Mouse (Mus musculus): Measurements from ENCODE around the gene Unc5b.

GRCm38 (mm10) chr10:60732397-60732861 lies 99.0 kb downstream of the Unc5b start:
- no peak for TF ChIP-seq CTCF (IDR thresholded peaks at IDR 0.05; ENCODE audit: control insufficient read depth, insufficient read depth, insufficient replicate concordance, low read depth, low read length)
- TF ChIP-seq POLR2A (IDR thresholded peaks at IDR 0.05; ENCODE audit: control insufficient read depth, low read depth, low read length), result no peak
